Mouse (Mus musculus) bone marrow macrophage, adult 2 months (primary cell): Measurements from ENCODE around the gene Aldh8a1.
"Not testable (repeated sequence)": the region's sequence is repeated elsewhere in the genome, so short reads cannot be mapped to it uniquely, and the experiment has no call there.

Source experiments
- CTCF ChIP-seq: IDR thresholded peaks from 2 replicates; pipeline ENCODE4 v1.5.1; 2012; ENCODE audit warnings: low read depth, mild to moderate bottlenecking, low read length, moderate library complexity
- POLR2A ChIP-seq: IDR thresholded peaks from 2 replicates; pipeline ENCODE4 v1.6.1; 2012; ENCODE audit warnings: mild to moderate bottlenecking, low read depth, low read length, borderline replicate concordance

DNA sequence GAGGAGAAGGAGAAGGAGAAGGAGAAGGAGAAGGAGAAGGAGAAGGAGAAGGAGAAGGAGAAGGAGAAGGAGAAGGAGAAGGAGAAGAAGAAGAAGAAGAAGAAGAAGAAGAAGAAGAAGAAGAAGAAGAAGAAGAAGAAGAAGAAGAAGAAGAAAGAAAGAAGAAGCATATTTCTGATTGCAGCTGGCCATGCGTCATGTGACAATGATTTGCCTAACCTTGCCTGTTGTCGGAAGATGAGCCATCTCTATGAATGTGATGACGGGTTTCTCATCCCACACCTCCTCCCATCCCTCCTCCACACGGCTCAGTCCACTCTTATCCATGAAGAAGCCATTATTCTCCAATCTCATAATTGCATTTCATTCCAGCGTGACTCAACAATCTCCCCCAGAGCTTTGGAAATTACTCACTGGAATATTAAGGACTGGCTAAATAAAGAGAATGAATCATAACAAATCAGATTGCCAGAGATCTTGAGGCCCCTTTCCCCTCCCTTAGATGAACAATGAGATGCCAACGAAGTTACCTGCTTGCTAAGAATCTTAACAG, 21.9 kb downstream of the Aldh8a1 start:
- not testable (repeated sequence) for TF ChIP-seq CTCF, POLR2A
